Mouse (Mus musculus): ENCODE results near the gene Gtsf1.
"Not testable (repeated sequence)": the region's sequence is repeated elsewhere in the genome, so short reads cannot be mapped to it uniquely, and the experiment has no call there.

The Gtsf1 gene

GRCm38 (mm10) chr15:103430241-103430640 is at the start of gene Gtsf1:
Gene Gtsf1 (minus strand): TSS chr15:103430470.
- no peak for DNase-seq (ENCODE audit: low spot score)

GRCm38 (mm10) chr15:103479080-103479606 is 48.9 kb upstream of the Gtsf1 start:
- no peak for DNase-seq (ENCODE audit: low spot score)

GRCm38 (mm10) chr15:103473769-103474168 is 43.5 kb upstream of the Gtsf1 start:
- DNase-seq (ENCODE audit: low spot score), result no peak

DNA sequence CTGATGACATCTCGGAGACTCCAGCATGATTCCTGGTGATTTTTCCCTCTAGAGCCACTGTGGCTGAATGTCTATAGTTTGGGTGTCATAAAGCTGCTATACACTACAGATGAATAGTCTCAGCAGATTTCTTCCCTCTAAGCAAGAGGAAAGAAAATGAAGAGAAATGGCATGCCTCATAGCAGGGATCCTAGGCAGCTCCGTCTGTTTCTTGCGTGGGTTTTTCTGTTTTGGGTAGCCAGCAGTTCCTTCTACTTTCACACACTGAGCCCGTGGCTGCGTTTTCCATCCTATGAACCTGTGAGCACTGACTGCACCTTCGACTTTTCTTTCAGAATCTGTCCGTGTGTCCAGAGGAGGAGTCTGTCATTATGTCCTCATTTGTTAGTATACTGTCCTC is 42.9 kb upstream of the Gtsf1 start:
- DNase-seq (ENCODE audit: low spot score), result no peak

- no peak for DNase-seq (ENCODE audit: low spot score)
These were observed 42.0 kb upstream of the Gtsf1 start for GRCm38 (mm10) chr15:103472265-103472664.

GRCm38 (mm10) chr15:103471488-103472194 is 41.4 kb upstream of the Gtsf1 start:
- DNase-seq (ENCODE audit: low spot score), result no peak

DNA sequence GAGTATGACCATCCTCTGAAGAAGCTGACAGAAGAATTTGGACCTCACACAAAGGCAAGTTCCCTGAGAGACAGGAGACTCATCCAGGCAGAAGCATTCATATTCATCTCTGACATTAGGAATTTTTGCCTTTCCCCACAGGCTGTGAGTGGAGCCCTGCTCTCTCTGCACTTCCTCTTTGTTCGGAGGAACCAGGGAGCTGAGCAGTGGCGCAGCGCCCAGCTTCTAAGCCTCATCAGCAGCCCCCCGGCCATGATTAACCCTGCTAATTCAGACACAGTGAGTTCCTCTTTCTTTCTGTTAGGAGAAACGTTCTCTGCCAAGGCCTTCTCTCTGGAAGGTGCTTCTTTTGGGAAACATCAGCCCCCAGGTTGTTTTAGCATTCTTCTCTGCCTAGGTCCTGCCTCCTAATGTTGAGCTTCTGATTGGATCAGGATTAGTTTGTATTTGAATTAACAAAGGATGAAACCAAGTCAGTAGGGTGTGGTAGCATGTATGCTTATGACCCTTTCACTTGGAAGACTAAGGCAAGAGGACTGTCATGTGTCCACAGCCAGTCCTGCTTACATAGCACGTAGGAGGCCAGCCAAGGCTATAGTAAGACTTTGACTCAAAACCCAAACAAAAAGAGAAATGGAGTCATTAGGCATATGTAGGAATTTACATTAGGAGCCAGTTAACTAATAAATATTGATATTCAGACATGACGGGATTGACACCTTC is 32.4 kb upstream of the Gtsf1 start:
- no peak for DNase-seq (ENCODE audit: low spot score)

- no peak for DNase-seq (ENCODE audit: low spot score)
These were observed 24.2 kb upstream of the Gtsf1 start for GRCm38 (mm10) chr15:103454449-103454848.

- no peak for DNase-seq (ENCODE audit: low spot score)
These were observed 23.4 kb upstream of the Gtsf1 start, which contains the start of gene Nckap1l for GRCm38 (mm10) chr15:103453551-103454218. Gene Nckap1l (plus strand): TSS chr15:103453794.

DNA sequence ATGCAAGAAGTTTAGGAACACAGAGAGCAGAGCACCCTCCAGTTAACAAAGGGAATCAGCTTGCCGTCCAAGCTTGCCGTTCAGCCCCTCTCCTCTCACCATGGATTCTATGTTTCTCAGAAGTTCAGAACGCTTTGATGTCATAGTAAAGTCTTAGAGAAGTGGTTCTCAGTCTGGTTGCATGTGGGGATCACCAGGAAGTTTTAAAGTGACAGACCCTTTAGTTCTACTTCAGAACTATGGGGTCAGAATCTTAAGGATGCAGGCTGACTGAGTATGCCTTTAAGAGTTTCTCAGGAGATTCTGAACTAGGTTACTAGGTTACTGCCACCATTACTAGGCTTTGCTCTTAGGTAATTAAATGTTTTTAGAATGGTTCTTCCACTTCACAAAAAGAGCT is 18.1 kb upstream of the Gtsf1 start, which contains the start of gene Gtsf2:
Gene Gtsf2, minus strand, starts transcription at position 101 of the 400 bp plus-strand sequence.
- no peak for DNase-seq (ENCODE audit: low spot score)

DNA sequence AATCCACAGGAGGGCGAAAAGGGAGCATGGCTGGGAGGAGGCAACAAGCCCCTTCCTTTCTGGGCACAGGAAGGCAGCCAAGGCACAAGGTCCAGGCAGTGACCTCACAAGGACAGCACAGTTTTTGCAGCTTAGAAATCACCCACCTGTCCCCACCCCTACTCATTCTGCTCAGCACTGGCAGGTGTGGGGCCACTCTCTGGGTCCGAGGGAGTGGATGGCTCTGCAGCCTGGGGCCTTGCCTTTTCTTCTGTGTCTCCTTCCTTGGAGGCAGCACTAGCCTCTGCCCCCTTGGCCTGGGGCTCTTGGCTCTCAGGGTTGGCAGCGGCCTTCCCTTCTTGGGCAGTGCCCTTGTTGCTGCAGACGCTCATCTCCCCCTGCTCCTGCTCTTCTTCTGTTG is 15.7 kb upstream of the Gtsf1 start:
- DNase-seq (ENCODE audit: low spot score), result not testable (repeated sequence)

DNA sequence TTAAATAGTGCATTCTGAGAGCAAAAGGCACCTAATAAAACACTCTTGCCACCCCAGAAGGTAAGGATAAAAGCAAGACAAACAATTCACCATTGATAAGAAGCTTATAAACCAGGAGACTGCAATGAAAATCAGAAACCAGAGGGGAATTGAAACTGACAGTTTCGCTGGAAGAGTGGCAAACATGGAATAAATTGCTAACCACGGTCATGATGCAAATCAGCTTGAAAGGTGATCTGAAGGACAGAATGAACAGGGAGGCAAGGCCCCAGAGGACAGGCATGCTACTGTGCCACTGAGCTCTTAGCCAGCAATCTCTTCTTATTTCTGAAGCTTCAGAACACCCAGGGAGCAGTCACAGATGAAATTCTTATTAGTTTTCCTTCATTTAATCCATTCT is 3.3 kb downstream of the Gtsf1 start:
- DNase-seq (ENCODE audit: low spot score), result no peak

DNA sequence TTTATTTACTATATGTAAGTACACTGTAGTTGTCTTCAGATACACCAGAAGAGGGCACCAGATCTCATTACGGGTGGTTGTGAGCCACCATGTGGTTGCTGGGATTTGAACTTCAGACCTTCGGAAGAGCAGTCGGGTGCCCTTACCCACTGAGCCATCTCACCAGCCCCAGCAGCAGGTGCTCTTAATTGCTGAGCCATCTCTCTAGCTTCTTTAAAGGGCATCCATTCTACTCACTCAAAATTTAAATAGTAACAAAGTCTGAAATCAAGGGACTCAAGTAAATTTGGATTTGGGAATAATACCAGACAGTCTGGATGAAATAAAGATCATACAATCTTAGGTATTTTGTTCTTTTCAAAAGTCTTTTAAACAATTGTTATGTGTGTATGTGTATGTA is 24.7 kb downstream of the Gtsf1 start:
- DNase-seq (ENCODE audit: low spot score), result not testable (repeated sequence)

DNA sequence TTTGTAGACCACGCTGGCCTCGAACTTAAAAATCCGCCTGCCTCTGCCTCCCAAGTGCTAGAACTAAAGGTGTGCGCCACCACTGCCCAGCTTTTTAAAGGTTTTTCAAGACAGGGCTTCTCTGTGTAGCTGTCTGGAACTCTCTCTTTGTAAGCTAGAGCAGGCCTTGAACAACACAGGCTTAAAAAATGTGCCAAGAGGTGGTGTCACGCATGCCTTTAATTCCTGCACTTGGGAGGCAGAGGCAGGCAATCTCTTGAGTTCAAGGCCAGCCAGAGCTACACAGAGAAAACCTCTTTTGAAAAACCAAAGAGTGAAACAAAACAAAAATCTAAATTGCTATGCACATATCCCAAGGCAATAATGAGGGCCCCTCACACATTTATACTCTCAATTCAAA is 28.9 kb downstream of the Gtsf1 start:
- no peak for DNase-seq (ENCODE audit: low spot score)

DNA sequence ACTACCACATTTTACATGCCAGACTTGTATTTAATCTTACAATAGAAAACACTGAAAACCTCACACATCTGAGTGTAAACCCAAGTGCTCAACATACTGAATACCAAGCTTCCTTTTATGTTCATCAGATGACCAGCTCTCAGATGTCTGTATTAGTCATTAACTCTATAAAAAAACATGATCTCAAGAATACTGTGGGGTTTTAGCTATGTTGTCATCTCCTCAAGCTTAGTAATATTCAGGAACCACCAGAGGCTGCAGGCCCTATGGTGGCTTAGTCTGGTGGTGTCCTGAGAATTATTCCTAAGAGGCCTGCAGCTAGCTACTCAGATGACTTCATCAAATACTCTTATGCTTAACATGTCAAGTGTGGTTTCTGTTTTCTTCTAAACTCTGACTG is 36.7 kb downstream of the Gtsf1 start:
- no peak for DNase-seq (ENCODE audit: low spot score)

GRCm38 (mm10) chr15:103388556-103389145 is 41.6 kb downstream of the Gtsf1 start:
- no peak for DNase-seq (ENCODE audit: low spot score)

DNA sequence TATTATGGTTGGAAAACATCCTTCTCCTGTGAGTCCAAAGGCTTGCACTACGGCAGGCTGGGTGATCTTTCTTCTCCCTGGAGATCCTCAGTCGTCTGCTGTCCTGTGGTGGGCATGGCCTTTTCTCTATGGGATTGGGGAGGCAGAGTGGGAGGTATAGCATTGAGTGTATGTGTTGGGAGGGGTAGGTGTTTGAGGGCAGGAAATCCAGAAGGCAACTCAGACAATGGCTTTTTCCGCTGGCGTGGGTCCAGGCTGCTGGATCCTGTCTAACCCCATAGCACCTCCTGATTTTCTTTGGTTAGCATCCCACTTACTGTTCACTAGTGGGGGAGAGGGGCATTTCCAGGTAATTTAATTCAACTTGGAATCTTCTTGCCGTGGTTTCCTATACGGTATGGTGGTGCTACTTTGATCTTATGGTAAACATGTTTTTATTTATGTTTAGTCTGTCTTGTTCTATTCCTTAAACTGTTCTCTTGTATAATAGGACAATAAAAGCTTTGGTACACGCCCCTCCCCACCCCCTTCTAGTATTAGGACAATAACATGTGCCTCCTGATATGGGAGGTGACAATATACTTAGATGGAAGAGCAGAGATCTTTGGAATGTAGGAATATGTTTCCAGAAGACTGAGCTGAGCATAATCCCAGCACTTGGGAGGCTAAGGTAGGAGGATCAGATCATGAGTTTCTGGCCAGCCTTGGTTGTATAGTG is 46.3 kb downstream of the Gtsf1 start:
- no peak for DNase-seq (ENCODE audit: low spot score)

DNA sequence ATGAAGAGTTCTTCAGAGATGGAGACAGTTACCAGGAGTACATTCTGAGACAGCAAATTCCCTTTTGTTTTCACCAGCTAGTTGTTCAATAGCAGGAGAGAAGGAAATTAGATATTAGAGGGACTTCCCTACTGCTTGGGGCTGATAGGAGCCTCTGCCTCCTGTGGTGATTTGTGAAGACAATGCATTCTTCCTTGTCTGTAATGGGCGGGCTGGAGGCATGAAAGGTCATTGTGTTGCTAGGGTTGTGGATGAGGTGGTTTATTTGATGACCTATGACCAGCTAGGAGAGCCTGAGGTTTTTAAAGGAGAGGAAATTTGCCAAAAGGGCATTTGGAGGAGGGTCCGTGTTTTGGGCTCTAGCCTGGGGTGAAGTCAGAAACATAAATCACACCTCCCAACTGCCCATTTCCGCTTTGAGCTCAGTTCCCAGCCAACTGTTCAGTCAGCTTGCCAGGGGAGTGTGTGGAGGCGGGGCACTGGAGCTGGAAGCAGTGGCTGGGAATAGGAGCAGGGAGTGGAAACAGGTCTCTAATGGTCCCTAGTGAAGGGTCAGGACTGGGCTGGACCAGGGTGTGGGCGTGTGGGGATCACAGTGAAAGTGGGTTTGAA is 47.4 kb downstream of the Gtsf1 start:
- DNase-seq (ENCODE audit: low spot score), result peak; percentile 39

DNA sequence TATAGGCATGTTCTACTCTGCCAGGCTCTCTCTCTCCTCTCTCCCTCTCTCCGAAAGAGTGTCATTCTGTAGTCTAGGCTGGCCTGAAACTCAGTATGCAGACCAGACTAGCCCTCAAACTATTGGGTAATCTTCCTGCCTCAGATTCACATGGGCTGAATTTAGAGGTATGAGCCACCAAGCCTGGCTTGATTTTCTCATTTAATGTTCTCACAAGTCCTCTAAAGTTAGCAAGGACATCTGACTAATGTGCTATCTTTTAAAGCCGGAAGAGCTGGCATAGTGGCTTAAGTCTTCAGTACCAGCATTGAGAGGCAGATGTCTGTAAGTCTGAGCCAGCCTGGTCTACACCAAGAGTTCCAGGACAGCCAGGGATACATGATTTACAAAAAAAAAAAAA is 48.2 kb downstream of the Gtsf1 start:
- no peak for DNase-seq (ENCODE audit: low spot score)

DNA sequence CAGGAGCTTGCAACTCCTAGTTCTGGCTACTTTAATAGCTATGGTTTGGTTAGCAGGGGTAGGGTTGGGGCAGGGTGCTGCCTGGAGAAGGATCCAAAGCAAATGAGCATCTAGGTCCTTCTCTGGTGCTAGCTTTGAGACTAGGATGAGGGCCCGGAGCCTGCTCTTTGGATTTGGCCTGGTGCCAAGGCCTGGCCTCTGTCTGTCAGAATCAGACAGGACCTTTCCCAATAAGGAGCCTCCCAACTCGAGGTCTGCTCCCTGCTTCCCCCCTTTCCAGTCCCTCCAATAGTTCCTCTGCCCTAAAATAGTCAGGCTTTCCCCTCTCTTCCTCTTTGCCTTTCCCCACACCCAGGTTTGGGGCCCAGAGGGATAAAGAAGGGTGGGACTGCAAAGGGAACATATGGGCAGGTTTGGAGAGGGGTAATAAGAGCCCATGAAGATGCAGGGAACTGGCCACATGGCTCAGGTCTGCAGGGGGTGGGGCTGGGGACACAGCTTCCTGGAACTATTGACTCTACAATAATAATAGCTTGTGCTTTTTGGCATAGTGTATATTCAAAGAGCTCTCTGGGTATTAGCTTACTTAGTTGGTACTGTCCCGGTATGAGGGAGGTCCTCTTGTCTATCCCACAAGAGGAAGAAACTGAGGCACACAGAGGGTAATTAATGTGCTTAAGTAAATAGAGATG is 51.5 kb downstream of the Gtsf1 start:
- DNase-seq (ENCODE audit: low spot score), result no peak
